Mouse (Mus musculus): ENCODE data around the gene Hcn2. TPM values are rescaled to one million over a fixed set of nuclear protein-coding genes. Genes with fewer than 3 reads are reported as not detected.

Gene Hcn2
- total RNA-seq (2021), result 100 to 1,000 TPM; 128 to 152 TPM

DNA sequence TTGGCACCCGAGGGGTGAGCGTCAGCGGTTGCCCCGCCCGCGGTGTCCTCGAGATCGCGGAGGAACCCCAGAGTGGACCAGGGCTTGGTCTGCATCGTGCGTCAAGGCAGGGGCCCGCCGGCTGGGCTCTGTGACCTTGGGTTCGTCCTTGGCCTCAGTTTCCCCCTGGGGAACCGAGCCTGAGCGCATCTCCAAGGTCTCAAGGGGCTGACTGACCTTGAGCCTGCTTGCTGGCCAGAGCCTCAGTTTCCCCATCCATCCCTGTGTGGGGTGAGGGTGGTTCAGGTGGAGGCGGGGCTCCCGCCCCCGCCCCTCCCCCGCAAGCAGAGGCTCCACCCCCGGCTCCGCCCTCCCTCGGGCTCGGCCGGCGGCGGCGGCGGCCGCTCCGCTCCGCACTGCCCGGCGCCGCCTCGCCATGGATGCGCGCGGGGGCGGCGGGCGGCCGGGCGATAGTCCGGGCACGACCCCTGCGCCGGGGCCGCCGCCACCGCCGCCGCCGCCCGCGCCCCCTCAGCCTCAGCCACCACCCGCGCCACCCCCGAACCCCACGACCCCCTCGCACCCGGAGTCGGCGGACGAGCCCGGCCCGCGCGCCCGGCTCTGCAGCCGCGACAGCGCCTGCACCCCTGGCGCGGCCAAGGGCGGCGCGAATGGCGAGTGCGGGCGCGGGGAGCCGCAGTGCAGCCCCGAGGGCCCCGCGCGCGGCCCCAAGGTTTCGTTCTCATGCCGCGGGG, at the start of gene Hcn2:
Gene Hcn2 (plus strand): TSS at position 381 of the 734 bp plus-strand sequence.
- DNase-seq (ENCODE audit: low spot score in 2 of 2), result no peak

DNA sequence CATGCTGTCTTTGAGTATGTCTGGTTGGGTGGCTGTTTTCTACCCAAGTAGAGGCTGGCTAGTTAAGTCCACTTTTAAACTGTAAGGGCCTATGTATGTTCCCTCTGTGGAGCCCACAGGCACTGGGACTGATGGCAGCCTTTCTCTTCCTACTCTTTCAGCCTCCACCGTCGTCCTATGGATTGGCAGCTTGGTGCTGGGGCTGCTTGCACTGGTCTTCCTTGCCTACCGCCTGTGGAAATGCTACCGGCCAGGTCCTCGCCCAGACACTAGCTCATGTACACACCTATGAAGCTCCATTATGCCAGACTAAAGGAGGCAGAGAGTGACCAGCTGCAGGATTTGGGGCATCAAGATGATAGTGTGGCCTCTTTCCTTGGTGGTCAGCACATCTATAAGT, 48.4 kb upstream of the Hcn2 start:
- no peak for DNase-seq (ENCODE audit: low spot score in 2 of 2)
- intact Hi-C loops (cut with DNase I), result loop anchor here (10.0 kb wide), 1 partner anchor 913 kb away; the partner anchor contains the start of gene Ccdc105

More for the DNA sequence above, at the start of gene Hcn2:
- intact Hi-C loops (cut with DNase I), result no loop called here

DNA sequence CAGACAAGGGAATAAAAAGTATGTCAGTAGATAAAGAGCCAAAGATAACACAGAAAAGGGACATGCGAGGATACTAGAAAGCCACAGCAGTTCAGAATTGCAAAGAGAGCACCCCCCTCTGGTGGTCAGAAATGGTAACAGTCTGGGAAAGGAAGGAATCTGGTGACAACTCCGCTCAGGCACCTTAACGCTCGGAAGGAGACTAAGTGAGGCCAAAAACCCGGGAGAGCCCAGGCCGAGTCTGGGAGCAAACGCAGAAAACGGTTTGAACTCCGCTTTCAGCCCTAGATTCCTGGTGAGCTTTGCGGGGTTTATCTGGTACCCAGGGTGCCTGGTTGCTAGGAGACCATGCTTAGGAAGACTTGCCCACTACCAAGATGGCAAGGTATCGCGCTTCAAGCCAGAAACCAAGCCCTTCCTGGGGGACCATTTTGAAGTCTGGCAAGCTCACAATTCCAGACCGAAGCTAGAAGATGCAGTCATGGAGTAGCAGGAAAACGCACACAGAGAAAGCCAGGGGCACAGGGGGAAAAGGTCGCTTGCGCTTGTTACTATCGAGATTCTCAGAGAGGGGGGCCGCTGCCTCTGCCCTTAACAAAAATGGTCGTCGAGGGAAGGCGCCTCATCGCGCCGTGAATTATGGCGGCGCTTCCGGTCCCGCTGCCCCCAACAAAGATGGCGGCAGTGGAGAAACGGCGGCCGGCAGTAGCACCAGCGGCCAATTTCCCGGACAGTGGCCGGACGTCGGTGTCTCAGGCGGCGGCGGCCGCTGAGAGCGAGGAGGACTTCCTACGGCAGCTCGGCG, 47.5 kb upstream of the Hcn2 start, which contains the start of gene Tpgs1:
Gene Tpgs1 (plus strand): TSS at position 599 of the 805 bp plus-strand sequence.
- intact Hi-C loops (cut with DNase I), result loop anchor here (1.0 to 10.0 kb wide), 3 partner anchors 12 to 914 kb away; partner anchors contain the start of gene Ccdc105
- DNase-seq (ENCODE audit: low spot score in 2 of 2), result peak; percentile 90 to 92

DNA sequence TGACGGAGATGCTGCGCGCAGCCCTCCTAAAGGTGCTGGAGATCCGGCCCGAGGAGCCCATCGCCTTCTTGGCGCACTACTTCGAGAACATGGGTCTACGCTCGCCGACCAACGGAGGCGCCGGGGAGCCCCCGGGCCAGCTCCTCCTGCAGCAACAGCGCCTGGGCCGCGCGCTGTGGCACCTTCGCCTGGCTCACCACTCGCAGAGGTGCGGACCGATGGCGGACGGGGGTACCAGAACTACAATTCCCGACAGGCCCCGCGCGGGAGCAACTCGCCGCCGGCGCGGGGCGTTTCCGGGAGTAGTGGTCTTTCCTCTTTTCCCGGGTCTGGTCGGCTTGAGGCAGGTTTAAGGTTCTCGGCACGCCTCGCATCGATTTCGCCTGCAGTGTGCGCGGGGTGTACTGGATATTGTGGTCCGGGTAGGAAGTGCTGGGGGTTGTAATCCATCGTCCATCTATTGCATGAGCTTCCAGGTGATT, 46.8 kb upstream of the Hcn2 start:
- DNase-seq (ENCODE audit: low spot score in 2 of 2), result peak; percentile 85 to 87
- intact Hi-C loops (cut with DNase I), result loop anchor here (1.0 to 10.0 kb wide), 3 partner anchors 12 to 915 kb away; partner anchors contain the start of gene Ccdc105

DNA sequence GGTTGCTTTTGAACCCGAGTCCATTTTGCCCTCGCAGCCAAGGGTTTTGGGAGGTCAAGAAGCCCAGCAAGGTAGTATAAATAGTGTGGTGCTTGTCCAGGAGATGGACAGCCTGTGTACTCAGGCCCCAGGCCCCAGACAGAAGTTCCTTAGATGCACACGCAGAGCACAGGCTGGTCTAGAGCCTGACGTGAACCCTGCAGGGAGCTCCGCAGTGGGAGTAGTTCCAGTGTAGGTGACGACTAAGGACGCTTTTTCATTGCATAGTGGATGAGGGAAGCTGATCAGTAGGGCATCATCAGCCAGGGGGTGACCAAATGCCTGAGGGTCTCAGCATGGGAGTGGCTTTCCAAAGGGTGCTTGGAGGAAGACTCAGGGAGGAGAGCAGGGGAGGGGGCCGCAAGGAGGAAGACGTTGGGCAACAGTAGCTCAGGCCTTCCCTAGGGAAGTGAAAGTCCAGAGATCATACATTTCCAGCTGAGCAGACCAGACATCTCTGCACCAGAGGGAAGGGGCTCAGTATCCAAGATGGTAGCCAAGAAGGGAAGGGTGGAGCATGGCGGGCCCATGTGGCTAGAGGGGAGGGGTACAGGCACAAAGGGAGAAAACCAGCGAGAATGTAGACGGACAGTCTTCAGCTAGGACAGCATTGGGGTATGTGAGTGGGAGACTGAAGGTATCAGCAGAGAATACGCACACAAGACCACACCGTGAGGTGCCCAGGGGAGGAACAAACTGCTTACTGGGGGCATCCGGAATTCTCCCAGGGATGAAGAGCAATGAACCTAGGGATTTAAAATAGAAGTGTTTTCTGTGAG, 46.2 kb upstream of the Hcn2 start:
- intact Hi-C loops (cut with DNase I), result no loop called here
- DNase-seq (ENCODE audit: low spot score in 2 of 2), result no peak

DNA sequence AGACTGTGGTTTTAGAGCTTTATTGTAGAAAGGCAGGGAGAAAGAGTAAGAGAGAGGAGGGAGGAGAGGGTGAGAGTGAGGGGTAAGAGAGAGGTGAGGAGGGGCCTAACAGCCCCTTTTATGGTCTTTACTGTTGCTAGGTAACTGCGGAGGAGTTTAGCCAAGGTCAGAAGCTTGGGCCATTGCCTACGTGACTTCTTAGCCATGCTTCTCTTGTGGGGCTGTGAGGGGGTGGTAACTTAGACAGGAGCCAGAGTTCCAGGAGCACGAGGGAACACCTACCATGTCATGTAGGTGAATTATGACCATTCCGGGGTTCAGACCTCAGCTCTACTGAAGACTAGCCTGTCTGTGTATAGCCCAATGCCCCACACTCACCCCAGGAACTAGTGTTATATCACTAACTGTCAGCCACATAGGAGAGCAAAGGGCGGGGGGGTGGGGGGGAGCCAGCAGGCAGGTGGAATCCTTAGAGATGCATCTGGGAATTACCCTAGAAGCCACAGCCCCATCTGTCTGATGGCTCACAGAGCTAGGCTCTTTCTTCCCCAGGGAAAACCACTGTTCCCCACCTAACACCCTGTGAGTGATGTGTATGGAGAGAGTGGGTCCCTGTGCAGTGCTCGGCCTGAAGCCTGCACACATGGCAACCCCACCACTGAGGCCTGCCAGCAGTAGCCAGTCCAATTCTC, 44.9 kb upstream of the Hcn2 start:
- intact Hi-C loops (cut with DNase I), result no loop called here
- no peak for DNase-seq (ENCODE audit: low spot score in 2 of 2)

DNA sequence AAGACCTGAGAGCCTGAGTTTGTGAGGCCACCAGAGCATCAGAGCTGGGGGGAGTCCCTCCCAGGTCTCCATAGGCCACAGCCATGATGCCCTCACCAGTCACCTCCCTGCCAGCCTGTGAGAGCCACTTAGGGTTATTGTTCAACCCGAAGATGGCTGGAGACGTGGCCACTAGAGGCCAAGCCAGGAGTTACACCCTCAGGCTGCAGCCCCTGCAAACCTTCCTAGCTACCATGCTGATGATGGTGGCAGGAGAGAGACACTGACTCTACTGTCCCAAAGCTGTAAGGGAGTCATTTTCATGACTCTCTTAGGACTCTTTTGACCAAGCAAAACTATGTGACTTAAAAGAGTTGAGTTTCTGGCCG, 44.4 kb upstream of the Hcn2 start:
- no peak for DNase-seq (ENCODE audit: low spot score in 2 of 2)
- intact Hi-C loops (cut with DNase I), result no loop called here

DNA sequence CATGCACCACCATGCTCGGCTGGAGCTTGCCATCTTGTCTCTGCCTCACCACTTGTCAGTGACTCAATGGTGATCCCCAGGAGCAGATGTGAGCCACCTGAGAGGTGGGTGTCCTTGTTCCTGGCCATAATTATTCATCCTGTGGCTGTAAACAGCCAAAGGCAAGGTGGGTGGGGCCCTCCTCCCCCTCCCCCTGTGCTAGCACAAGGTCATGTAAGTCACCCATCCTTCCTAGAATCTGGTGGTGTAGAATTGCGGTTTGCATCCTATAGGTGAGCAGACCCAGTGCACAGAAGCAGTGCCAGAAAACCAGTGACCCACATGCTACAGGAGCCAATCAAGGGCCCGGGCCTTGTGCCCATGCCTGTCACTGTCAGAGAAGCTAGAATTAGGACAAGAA, 43.4 kb upstream of the Hcn2 start:
- no peak for DNase-seq (ENCODE audit: low spot score in 2 of 2)
- intact Hi-C loops (cut with DNase I), result no loop called here

DNA sequence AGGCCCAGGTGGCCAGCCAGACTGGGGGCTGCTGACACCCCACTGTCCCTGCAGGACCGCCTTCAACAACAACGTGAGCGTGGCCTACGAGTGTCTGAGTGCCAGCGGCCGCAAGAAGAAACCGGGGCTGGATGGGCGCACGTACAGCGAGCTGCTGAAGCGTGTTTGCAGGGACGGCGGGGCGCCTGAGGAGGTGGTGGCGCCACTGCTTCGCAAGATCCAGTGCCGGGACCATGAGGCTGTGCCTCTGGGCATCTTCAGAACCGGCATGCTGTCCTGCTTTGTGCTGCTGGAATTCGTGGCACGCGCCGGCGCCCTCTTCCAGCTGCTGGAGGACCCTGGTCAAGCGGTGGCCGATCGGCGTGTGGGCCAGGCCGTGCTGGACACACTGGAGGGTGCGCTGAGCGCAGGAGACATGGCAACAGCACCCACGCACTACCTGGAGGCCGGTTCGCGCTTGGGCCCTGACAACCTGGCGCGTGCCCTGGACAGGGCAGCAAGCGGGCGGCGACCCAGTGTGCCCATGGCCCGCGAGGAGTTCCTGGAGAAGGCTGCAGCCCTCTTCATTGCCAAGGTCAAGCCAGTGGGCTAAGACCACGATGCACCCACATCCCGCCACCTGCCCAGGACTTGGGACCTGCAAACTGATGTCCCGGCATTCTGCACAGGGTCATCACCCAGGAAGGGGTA, 40.9 kb upstream of the Hcn2 start:
- intact Hi-C loops (cut with DNase I), result no loop called here
- DNase-seq (ENCODE audit: low spot score in 2 of 2), result no peak

DNA sequence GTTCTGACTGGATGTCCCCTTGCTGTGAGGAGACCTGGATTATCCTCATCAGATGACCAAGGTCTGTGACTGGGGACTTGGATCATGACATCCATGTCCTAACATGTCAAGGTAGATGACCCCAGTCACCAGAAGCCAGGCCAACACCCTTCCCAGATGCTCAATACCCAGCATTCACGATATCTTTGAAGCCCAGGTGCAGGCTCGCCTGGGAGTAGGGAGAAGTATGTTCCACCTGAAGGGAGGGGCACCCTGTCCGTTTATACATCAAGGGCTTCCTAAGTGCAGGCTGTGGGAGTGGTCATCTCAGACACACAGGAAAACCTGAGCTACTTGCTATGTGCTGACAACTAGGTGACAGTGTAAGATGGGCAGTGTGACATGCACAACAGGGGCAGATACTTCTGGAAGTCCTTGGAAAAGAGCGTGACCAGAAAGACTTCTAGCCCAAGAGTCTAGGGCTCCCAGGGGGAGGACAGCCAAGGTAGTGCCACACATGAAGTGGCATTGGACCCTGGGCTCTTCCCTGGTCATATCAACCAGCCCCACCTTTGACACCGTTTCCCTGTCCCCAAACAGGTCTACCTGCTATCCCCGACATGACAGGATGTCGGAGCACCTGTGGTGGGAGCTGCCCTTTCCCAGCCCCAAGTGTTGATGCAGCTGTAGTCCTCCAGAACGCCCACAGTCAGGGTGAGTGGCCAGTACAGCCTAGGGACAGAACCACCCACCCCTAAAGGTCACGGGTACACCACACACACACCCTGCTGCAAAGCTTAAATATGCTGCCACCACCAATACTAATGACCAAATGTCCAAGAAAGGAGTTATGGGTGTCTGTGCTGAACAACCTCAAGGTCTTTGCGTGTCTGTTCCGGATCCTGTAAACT, 35.6 kb upstream of the Hcn2 start:
- no peak for DNase-seq (ENCODE audit: low spot score in 2 of 2)
- intact Hi-C loops (cut with DNase I), result loop anchor here (1.0 kb wide), 1 partner anchor 12 kb away; the partner anchor contains the start of gene Tpgs1

DNA sequence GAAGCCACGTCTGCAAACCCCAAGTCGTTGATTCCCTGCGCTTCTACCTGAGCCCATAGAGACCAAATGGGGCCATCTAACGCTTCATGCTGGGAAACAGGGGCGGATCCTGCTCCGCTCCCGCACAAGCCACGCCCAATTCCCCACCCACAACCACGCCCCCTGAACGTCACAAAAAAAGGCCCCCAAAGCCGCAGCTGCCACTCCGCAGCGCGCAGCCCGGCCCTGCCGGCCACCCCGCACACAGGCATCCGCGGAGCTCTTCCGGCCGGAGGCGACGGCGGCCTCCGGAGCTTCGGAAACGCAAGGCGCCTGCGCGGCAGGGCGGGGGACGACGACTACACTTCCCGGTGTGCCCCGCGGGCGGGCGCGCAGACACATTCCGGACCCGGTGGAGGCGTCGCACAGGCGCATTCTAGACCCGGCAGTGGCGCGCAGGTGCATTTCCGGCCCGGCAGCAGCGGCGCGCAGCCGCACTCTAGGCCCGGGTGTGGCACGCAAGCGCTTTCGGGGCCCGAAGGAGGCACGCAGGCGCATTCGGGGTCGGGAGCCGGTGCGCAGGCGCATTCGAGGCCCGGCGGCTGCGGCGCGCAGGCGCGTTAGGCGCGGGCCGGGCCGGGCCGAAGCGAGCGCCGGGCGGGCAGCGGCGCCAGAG, 34.7 kb upstream of the Hcn2 start, which contains the start of gene Cdc34:
Gene Cdc34 (plus strand): TSS at position 605 of the 655 bp plus-strand sequence.
- intact Hi-C loops (cut with DNase I), result loop anchor here (1.0 kb wide), 1 partner anchor 12 kb away; the partner anchor contains the start of gene Tpgs1
- peak; percentile 100 for DNase-seq (ENCODE audit: low spot score in 2 of 2)

DNA sequence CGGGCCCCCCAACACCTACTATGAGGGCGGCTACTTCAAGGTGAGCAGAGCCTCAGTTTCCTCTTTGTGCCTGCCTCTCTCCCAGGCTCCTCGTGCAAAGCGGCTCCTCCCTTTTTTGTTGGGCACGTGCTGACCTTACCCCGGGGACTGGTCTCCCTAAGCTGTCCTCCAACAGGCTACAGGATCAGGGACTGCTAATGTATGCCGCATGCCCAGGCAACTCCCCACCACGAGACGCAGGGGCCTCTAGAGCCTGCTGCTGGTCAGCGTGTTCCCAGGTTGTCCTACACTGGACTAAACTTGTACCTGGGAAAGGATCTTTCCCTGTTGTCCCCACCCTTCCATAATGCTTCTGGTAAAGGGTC, 33.9 kb upstream of the Hcn2 start:
- intact Hi-C loops (cut with DNase I), result no loop called here

DNA sequence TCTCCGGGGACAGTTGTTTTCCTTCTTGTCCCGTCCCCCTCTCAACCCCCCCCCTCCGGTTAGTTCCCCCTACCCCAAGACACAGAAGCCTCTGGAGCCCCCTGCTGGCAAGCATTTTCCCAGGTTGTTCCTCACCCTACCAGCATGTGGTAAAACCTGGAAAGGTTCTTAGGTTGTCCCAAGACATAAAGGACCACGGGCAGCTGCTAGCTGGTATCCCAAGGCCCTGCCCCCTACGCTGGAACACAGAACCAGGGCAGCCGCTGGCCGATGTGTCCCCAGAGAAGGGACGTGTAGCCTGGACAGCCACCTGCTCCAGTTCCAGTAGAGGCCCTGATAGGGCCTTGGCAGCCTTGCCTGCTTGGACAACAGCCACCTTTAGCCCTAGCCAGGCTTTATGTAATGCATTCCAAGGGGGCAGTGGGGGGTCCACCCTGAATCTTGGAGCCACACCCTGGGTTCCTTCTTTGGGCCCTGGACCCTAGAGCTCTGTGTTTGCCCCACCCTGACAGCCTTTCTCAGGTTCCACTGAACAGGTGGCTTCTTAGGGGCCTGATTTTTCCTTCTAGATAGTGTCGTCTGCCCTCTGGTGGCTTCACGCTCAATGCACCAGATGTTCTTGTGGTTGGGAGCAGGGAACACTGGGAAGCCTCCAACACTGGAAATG, 33.4 kb upstream of the Hcn2 start:
- intact Hi-C loops (cut with DNase I), result no loop called here
- no peak for DNase-seq (ENCODE audit: low spot score in 2 of 2)

More for the DNA sequence above, 33.9 kb upstream of the Hcn2 start:
- DNase-seq (ENCODE audit: low spot score in 2 of 2), result no peak

DNA sequence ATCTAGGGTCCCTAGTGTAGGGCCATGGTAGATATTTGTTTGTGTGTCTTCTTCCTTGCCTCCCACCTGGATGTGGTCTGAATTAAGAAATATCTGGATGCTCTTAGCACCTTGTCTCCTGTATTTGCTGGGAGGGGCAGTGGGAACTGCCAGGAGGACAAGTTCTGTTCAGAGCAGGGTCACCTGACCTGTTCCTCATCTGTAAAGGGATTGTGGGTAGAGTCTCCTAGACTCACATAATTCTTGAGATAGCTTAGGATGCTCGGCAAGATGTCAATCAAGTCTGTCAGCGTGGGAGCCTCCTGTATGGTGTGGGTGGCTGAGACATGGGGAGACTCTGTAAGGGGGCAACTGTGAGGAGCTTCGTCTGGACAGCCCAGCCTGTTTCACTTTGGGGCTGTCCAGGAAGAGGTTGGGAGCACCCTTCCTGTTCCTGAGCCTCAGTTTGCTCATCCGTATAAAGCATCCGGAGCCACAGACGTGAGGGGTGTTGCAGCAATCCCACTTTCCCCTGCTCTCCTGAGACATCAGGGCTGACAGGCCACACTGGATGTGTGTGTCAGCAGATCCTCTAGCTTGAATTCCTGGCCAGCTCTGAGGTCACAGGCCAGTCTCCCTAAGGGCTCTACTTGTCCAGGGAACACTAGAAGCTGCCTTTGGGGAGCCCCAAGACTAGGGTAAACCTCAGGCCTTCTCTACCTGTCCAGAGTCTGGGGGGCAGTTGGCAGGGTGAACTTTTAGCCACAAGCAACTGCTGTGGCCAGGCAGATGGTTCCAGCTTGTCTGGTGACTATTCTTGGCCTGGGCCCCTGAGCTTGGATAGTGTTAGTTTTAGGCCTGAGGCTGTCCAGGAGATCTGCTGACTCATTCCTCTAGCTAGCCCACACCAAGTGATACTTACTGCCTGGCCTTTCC, 32.5 kb upstream of the Hcn2 start:
- intact Hi-C loops (cut with DNase I), result no loop called here
- no peak for DNase-seq (ENCODE audit: low spot score in 2 of 2)

DNA sequence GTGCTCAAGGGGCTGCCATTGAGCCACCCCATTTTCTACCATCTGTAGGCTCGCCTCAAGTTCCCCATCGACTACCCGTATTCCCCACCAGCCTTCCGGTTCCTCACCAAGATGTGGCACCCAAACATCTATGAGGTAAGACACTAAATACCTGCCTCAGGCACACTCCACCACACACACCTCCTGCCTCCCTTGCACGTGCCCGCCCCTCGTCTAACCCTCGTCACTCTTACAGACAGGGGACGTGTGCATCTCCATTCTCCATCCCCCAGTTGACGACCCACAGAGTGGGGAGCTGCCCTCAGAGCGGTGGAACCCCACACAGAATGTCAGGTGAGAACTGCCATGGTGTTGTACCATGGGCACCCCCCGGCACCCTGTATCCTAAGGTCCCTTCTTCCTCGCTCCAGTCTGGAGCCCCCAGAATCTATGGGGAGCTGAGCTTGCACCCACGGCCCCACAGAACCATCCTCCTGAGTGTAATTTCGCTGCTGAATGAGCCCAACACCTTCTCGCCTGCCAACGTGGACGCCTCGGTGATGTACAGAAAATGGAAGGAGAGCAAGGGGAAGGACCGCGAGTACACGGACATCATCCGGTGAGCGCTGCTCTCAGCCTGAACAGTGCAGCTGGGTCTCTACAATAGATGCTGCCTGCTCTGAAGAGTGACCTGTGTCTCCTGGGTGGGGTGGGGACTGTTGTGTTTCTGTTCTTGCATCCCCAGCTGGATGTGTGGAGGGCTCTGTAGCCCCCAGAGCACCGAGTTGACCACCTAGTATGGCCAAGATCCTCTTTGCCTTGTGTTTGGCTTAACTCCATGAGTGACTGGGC, 31.4 kb upstream of the Hcn2 start:
- no peak for DNase-seq (ENCODE audit: low spot score in 2 of 2)
- intact Hi-C loops (cut with DNase I), result no loop called here

Data from left cerebral cortex, postnatal 36 days (tissue).